Mouse (Mus musculus) cerebral cortex, adult 2 months (tissue): Measurements from ENCODE around the gene Aktip.

Source experiments
- WGBS: fragments of 180-500 bp; shearing (Covaris S2); methylation state at CpG from one replicate; pipeline ENCODE4 v1.1.7; 2018; 5-methylcytosine and 5-hydroxymethylcytosine counted together

Aktip gene

DNA sequence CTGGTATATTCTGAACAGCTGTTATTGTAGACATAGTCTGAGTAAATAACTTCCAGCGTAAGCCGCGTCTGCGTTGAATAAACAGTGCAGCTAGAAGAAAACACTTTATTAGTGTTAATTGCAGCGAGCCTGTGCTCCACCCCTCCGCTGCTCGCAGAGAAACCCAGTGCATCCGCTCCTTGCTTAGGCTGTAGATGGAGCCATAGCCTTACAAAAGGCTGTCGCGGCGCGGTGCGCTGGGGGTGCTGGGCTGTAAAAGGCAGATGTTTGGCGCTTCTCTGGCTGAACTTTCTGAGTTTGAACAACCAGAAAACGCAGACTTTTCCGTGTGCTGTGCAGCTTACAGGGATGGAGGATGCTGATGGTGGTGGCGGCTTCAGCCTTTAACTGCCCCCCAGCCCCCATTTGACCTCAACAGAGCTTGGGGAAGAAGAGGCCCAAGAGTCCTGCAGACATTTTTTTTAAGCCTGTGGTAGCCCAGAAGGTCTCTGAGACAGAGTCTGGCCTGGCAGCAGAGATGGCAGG is 8.9 kb downstream of the Aktip start:
- 4% methylated on average over 17 of the region's 17 CpGs for WGBS

DNA sequence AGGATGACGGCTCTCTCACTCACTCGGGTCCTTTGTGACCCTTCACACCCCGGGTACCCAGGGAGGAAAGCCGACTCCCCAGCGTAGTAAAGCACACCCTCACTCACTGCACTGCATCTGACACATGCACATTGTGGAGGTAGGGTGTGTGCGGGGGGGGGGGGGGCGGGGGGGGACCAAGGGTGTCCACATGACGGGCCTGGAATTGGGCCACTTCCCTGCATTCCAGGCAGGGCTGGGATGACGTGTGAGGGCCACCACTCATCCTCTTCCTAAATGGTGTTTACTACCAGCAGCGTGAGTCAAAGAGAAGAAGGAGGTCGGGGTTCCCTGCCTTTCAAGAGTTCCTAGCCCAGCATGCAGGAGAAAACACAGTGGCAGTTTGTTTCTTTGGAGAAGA is 11.6 kb downstream of the Aktip start:
- 72% methylated on average over 11 of the region's 11 CpGs for WGBS

DNA sequence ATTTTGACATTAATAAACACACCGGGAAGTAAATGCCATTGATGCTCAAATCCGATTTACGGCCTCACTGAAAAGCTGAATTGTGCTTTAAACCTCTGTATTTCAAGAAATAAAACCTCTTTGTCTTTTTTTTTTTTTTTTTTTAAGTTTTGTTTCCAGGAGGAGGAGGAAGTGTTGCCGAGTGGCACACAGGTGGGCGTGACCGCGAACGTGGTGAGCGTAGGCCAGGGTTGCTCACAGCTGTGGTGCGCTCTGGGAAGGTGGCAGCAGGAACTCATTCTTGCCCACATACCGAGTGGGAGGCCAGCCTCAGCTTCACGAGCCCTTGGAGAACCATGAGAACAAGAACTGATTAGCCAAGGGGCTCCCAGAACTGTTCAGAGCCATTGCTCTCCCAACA is 13.4 kb downstream of the Aktip start:
- 71% methylated on average over 12 of the region's 12 CpGs for WGBS

DNA sequence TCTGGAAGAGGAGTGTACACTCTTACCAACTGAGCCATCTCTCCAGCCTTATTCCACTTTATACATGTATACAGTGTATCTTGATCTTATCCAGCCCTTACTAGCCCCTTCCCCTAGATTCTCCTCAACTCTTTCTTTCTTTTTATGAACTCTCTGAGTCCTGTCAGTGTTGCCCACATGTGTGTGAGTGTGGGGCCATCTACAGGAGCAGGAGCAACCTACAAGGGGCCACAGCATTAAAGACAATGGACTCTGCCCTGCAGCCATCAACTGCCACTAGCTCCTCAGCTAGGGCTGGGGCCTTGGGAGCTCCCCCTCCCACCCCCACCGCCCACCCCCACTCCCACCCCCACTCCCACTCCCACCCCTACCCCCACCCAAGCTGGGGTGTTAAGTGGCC is 22.1 kb downstream of the Aktip start:
- WGBS: 47% methylated on average over 1 of the region's 1 CpGs

DNA sequence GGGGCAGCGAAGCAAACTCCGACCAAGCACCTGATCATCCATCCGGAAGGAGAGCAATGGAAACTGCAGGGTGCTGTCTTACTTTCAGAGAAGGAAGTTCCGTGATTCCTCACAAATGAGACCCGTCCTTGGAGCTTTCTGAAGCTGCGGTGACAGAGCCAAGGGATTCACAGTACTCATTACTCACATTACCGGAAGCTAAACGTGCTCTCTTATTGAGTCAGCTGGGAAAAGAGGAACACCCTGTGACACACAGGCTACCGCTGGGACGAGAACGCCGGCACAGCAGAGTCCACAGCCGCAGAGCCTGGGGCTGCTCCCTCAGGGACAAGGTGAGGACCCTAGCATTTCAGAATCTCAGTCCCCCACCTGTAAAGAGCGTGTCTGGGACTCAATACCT is 23.6 kb downstream of the Aktip start:
- 71% methylated on average over 14 of the region's 14 CpGs for WGBS

DNA sequence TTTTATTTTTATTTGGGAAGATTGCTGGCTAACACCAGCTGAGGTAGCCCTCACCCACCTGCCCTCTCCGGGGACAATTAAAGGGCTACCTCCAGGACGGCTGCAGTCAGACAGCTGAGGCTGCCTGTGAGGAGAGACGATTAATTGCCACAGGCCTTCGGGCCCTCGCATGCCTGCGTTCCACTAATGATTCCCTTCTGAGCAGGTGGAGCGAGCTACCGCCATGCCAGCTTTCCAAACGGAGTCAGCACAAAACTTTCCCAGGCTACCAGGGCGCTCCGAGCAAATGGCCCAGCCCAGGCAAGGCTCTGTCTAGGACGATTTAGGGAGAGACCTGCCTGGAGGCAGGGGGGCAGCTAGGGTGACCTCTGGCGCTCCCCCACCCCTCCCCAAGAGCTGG is 28.2 kb downstream of the Aktip start:
- 65% methylated on average over 13 of the region's 13 CpGs for WGBS

DNA sequence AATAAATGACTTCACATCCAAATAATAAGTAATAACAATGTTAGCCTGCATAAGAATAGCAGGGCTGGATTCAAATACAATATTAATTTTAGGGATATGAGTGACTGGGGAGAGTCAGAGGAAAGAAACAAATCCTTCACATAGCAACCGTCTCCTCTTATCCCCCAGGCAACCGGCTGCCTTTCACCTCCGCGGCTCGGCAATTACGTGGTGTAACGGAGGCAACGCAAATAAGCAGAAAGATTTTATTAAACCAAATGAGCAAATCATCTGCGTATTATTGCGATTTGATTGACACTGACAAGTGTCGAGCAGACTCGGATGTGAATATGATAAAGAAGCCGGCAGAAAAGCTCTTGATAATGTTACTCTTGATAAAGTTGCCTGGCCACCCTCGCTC is 28.9 kb downstream of the Aktip start:
- WGBS: 33% methylated on average over 14 of the region's 14 CpGs

DNA sequence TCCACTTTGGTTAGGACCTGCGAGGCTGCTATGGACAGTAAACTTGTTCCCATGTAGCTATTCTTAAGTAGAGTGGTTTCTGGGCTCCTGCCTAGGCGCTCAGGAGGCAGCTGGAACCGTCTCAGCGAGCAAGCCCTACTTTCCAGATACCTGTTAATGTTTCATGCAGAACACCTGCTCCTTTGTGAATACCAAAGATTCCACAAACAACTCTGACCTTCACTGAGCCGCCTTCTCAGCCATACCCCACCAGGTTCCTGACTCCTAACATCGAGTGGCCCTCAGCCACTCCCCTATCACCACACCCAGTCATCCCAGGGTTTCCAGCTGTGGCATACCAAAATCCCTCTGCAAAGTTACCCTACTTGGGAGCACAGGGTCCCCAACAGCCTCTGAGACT is 29.6 kb downstream of the Aktip start:
- 88% methylated on average over 6 of the region's 6 CpGs for WGBS

DNA sequence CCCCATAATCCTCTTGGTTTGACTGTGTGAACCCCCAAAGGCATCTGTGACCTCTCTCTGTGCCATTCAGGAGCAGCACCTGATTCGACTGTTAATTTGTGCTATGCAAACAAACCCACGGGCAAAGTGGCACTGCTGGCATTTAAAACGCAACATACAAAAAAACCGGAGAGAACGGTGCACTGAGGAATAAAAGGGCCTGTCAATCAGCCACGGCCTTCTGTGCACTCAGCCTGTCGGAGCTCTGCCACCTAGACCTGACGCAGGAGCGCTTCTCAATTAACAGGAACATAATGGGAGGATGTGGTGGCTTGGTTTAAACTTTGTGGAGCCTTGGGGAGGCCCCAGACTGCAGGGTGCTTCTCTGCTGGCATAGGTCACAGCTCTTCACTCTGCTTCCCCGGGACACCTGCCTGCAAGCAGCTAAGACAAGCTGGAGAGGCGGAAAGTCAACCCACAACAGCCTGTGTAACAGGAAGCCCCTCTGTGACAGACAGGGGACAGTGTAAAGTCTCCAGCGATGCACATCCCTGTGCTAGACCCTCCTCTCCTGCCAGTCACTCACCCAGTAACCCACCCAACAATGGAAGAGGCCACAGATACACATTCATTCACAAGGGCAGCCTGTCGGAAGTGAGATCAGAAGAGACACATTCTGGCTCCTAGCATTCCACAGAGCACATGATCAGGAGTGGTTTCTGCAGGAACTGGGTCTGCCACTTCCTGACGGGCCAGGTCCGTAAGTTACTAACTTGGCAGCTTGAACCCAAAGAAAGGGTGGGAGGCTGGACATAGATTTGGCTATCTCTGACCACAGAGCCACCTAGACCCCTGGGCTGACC is 39.6 kb downstream of the Aktip start:
- whole genome bisulfite sequencing: 66% methylated on average over 15 of the region's 15 CpGs

DNA sequence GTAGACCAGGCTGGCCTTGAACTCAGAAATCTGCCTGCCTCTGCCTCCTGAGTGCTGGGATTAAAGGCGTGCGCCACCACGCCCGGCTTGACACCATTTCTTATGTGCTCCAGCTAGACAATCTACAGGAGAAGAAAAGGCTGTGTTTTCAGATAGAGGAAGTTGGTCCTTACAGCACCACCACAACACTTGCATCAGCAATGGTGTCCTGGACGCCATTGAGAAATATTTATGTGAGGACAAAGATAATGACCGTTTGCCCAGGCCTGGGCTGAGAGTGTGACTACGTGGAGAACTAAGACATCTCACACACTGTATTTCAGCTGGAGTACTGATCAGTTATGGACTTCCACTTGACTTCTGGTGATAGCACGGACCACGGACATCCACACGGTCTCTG is 41.2 kb downstream of the Aktip start:
- WGBS: 96% methylated on average over 10 of the region's 10 CpGs

DNA sequence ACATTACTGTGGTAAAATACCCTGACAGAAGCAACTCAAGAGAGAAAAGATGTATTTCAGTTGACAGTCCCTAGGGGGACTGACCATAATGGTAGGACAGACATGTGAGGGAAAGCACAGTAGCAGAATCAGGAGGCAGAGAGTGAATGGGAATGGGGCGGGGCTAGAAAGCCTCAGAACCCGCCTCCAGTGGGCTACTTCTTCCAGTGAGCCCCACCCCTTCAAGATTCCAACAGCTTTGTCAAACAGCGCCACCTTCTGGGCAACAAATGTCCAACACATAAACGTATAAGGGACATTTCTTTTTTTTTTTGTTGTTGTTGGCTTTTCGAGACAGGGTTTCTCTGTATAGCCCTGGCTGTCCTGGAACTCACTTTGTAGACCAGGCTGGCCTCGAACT is 45.2 kb downstream of the Aktip start:
- WGBS: 49% methylated on average over 6 of the region's 6 CpGs

DNA sequence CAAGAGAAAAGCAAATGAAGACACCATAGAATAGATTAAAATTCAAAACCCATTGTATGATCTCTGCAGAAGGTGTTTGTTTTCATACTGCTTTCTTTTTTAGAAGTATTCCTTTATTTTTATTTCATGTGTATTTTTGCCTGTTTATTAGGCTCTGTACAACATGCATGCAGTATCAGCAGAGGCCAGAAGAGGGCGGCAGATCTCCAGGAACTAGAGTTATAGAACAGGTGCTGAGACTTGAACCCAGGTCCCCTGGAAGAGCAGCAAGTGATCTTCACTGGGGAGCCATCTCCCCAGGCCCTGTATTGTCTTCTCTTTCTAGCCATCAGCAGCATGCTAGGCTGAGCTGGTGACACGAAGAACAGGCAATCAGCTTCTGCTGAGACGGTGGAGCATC is 45.9 kb downstream of the Aktip start:
- WGBS: 83% methylated on average over 3 of the region's 3 CpGs

DNA sequence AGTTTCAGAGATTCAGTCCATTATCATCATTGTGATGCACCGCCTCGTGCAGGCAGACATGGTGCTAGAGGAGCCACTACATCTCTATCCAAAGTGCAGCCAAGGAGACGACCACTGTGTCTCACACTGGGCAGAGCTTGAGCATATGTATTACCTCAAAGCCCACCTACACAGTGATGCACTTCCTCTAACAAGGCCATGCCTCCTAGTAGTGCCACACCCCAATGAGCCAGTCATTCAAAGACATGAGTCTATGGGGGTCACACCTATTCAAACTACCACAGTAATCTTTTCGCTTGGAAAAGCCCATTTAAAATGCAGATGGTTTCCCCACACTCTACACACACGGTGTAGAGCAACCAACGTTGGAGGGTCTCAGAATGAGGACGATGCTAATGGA is 48.2 kb downstream of the Aktip start:
- WGBS: 94% methylated on average over 7 of the region's 7 CpGs

DNA sequence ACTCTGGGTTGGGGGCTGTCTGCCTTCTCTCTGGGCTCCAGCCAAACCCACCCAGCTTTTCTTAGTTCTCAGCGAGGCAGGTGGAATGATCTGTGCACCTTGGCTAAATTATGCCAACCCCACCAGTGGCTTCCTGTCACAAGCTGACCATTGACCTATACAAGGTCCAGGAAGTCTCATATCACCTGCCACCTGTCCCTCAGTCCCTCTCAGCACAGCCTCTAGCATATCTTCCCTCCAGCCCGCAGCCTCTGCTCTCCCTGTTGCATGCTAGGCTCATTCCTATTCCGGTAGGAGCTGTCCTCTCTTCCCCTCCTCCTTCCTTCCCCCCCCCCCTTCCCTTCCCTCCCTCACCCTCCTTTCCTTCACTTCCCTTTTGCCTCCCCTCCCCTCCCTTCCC is 50.5 kb downstream of the Aktip start:
- WGBS: 85% methylated on average over 3 of the region's 3 CpGs

DNA sequence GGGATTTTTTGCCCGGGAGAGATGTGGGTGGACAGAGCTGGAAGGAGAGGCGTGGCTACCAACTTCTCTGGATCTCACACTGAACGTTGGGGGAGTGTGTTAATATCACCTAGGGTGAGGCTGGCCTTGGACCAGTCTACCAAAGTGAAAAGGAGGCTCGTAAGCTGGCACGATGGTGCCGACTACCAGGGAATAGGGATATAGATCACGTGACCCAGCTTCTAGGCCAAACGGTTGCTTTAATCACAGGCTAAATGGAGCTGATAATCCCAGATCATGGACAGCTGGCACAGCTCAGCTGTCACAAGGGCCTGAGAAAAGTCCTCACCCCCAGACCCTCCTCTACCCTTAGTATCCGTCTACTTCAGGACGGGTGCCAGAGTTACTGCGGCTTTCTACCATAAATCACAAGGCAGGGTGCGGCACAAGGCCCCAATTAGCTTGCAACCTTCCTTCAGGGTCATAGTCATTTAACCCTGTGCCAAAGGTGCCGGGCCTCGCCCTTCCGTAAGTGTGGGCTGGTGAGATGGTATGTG is 51.1 kb downstream of the Aktip start:
- 75% methylated on average over 15 of the region's 15 CpGs for WGBS

DNA sequence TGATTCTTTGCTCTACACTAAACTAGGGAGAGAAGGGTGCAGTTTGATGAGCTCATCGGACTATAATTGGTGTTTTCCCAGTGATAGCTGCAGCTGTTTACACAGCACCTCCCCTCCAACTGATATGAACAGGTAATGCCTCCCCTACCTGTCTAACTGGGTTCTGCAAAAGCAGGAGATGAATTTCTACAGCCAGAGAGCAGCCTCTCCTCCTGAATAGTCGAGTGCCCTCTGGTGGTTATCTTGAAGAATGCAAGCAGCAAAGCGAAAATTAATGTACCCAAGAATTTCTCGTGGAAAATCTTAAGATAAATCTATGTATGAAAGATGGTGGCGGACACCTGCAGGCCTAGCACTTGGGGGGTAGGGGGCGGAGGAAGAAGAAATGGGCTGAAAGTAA is 52.1 kb downstream of the Aktip start:
- WGBS: 8% methylated on average over 6 of the region's 6 CpGs

DNA sequence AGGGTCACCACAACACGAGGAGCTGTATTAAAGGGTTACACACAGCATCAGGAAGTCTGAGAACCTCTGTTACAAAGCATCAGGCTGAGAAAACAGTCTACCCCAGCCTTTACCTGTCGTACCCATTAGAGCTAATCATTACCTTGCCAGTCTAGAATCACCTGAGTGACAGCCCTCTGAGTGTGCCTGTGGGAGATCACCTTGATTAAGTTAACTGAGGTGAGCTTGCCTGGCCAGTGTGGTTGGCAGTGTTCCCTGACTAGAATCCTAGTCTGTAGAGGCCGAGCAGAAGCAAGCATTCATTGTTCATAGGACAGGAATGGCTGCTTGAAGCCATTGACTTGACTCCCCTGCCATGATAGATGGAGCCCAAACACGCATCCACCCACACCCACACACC is 58.9 kb downstream of the Aktip start:
- 84% methylated on average over 4 of the region's 4 CpGs for whole genome bisulfite sequencing

DNA sequence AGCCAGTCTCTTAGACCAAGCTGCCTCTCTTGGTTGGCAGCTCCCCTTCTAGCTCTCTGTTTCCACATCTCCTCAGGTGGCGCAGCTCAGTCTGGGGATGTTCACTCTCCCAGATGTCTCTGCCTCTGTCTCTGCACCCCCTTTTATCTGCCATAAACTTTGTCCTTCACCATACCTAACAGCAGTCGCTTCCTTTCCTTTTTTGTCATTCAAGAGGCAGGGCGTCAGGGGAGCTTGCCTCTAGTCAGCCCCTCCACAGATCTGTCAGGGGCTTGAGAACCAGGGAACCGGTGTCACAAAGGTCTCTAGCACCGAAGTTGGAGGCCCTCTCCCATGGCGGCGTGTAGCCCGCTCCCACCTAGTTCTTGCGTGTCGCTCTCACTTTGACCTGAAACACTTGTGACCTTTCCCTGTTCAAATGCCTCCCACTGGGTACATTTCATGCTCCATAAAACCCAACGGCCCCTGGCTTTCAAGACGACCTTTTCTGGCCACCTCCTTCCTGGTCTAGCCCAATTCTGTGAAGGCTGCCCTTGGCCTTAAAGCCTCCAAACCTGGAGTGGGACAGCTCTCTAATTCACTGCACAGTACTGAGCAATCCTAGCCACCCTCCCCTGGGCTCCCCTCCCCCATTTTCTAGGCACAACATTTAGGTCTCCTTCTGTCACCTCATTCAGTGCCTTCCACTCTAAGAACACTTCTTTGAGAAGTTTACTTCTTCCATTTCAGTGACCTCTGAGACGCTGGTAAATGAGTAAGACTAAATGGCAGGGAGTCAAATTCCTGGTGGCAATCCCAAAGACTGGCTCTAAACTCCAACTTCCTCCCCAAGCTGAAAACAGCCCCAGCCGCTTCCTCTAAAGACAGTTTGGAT is 64.2 kb downstream of the Aktip start:
- 80% methylated on average over 14 of the region's 14 CpGs for WGBS

DNA sequence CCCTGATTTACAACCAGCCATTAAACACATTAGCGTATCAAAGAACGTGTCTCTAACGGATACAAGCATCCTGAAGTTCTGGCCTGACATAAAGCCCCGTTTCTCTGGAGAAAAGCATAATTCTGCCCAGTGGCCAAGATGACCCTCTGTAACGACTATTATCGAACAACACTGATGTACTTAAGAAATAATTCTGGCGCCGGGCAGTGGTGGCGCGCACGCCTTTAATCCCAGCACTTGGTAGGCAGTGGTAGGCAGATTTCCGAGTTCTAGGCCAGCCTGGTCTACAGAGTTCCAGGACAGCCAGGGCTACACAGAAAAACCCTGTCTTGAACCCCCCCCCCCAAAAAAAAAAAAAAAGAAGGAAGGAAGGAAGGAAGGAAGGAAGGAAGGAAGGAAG is 65.1 kb downstream of the Aktip start:
- WGBS: 44% methylated on average over 12 of the region's 12 CpGs

DNA sequence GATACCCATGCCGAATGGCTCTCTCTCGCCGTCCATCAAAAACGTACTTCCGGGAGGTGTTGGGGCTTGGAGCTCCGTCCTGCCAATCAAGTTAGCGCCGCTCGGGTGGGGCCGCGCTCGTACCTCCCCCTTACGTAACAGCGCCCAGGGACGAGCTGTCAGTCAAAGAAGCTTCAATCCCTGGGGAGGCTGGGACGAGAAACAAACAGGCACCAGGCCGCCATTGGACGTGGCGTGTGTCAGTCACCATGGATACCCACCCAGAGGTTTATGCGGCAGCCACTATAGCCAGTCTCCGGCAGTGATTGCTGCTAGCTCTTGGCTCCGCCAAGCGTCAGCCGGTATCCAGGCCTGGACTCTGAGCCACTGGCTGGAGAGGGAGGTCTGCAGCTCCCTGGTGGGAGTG is 65.7 kb downstream of the Aktip start:
- 0% methylated on average over 24 of the region's 24 CpGs for WGBS

DNA sequence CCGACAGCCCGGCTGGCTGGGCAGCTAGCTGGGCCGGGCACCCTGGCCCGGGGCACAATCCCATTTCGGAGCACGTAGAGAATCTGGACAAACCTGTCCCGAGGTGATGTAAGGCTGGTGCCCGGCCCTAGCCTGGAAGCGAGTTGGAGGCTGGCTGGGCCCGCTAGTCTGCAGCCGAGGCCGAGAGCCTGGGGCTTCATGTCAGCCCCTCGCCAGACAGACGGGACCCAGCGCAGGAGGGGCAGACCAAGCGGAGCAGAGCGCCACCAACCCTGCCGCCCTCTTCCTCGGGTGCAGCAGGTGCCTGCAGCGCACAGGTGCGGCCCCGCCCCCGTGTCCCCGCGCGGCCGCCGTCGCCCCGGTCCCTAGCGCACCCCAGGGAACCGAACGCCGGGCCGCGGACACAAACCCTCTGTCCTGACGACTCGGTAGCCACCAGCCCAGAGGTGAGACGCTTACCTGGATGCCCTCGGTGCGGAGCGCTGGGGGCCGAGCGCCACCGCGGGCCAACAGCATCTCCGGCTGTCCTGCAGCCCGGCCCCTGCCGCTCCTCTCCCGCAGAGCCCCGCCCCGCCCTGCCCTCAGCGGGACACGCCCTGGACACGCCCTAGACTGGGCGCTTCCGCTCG is 66.2 kb downstream of the Aktip start:
- 0% methylated on average over 54 of the region's 58 CpGs for WGBS

DNA sequence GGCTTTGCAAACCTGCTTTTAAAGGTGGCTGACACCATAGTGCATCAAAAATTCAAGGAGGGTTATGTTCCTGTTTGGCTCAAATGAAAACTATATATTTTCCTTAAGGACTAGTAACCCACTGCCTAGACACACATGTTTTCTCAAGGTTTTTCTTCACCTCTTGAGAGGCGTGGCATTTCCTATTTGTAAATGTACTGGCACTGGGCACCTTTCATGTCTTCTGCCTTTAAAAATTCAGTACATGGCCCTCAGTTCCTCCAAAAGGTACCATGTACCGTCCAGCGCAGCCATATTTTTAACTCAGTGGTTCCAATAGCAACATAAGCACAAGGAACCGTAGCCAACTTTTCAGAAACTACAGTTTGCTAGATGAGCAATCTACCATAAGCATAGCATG is 67.0 kb downstream of the Aktip start:
- 44% methylated on average over 4 of the region's 4 CpGs for WGBS
